In the genomic region with DNA sequence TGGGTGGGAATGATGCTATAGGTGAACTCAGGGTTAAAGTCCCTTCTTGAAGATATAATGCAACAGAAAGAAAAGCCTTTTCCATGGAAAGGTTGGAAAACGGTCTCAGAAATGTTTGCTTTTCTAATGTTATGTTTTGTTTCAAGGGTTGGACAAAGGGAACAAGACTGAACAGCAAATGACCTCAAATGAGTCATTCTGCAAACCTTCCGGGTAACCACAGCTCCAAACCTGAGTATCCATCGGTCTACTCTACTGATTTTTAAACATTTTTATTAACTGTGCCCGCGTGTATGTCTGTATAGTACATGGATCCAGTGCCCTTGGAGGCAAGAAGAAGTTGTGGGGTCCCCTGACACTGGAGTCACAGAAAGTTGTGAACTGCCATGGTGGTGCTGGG, we compare ENCODE assay signal across 26 mouse cellular contexts.
"Had no signal": no experiment of that assay in that cellular context is flagged by ENCODE, and none has a peak within 500 bp of the region (broad histone marks: within the 10 kb centered on the region; RNA-seq: fewer than 3 reads in every experiment).

No protein-coding gene starts in this region.

- ATAC-seq: inflammation-experienced regulatory T-cells, adult 6 months; intestine, embryonic 15.5 days; intestine, postnatal 0 days; liver, embryonic 12.5 days had no signal

- H3K4me2 ChIP-seq: heart, embryonic 11.5 days; heart, embryonic 13.5 days; heart, embryonic 15.5 days; hindbrain, embryonic 13.5 days; hindbrain, embryonic 15.5 days; intestine, embryonic 15.5 days; limb, embryonic 13.5 days; limb, embryonic 15.5 days; liver, embryonic 12.5 days had no signal

- H3K4me1 ChIP-seq: intestine, embryonic 15.5 days; liver, embryonic 12.5 days had no signal

- DNase-seq: gastrocnemius, adult 2 months; gastrocnemius, postnatal 14 days; gastrocnemius, postnatal 36 days; heart, adult 2 months; heart, postnatal 14 days; heart, postnatal 36 days; kidney, adult 18-20 months; kidney, adult 8-10 months; kidney, postnatal 10 days; kidney, postnatal 25 days; kidney, postnatal 4 days; left cerebral cortex, postnatal 4 days had no signal

- H3K4me3 ChIP-seq: gastrocnemius, adult 2 months; heart, adult 2 months; heart, embryonic 13.5 days; heart, embryonic 15.5 days; hindbrain, embryonic 13.5 days; hindbrain, embryonic 15.5 days; intestine, embryonic 15.5 days; layer of hippocampus, adult 2 months; left cerebral cortex, adult 2 months; limb, embryonic 13.5 days; limb, embryonic 15.5 days; liver, embryonic 12.5 days had no signal

- H3K36me3 ChIP-seq: intestine, embryonic 15.5 days; liver, embryonic 12.5 days had no signal

- H3K27ac ChIP-seq: gastrocnemius, adult 2 months; heart, adult 2 months; heart, embryonic 13.5 days; heart, embryonic 15.5 days; hindbrain, embryonic 13.5 days; hindbrain, embryonic 15.5 days; intestine, embryonic 15.5 days; layer of hippocampus, adult 2 months; left cerebral cortex, adult 2 months; limb, embryonic 13.5 days; limb, embryonic 15.5 days; liver, embryonic 12.5 days; liver, embryonic 14.5 days had no signal

- H3K9me3 ChIP-seq: heart, embryonic 13.5 days; heart, embryonic 15.5 days; hindbrain, embryonic 13.5 days; hindbrain, embryonic 15.5 days; intestine, embryonic 15.5 days; limb, embryonic 13.5 days; limb, embryonic 15.5 days; liver, embryonic 12.5 days had no signal

- H3K9ac ChIP-seq: heart, embryonic 13.5 days; heart, embryonic 15.5 days; hindbrain, embryonic 13.5 days; hindbrain, embryonic 15.5 days; intestine, embryonic 15.5 days; limb, embryonic 13.5 days; limb, embryonic 15.5 days; liver, embryonic 12.5 days; liver, embryonic 14.5 days had no signal

- H3K27me3 ChIP-seq: heart, embryonic 13.5 days; heart, embryonic 15.5 days; hindbrain, embryonic 13.5 days; hindbrain, embryonic 15.5 days; intestine, embryonic 15.5 days; limb, embryonic 13.5 days; limb, embryonic 15.5 days; liver, embryonic 12.5 days had no signal
